Mouse (Mus musculus): Measurements from ENCODE around the gene Psmd10. TPM values are rescaled to one million over a fixed set of nuclear protein-coding genes. Genes with fewer than 3 reads are reported as not detected.

Psmd10 gene
- 42.5 and 47.0 TPM in 2 replicates for polyA plus RNA-seq (2014; fragmentation: Nextera tagmentation; extraction: Ambion mirVana)

- H3K4me3 ChIP-seq (replicated peaks; ENCODE audit: low read depth, low read length) = peak within 1 kb of the TSS; percentile 48
- no peak within 1 kb of the TSS for H3K27ac ChIP-seq (replicated peaks; ENCODE audit: low read depth, low read length)
- no peaks in the 10 kb centered on the region for H3K4me1 ChIP-seq (ENCODE audit: control insufficient read depth, insufficient read depth, low read length)
- H3K4me2 ChIP-seq (ENCODE audit: low read length) = peak within 1 kb of the TSS; percentile 56
- H3K9me3 ChIP-seq (ENCODE audit: control insufficient read depth, low read length) = no peaks in the 10 kb centered on the region
- no peaks in the 10 kb centered on the region for H3K36me3 ChIP-seq (ENCODE audit: control insufficient read depth, insufficient read depth, low read length)
- H3K9ac ChIP-seq (replicated peaks; ENCODE audit: low read length) = peak within 1 kb of the TSS; percentile 42
- WGBS = 20% methylated on average over 23 of the region's 23 CpGs
- H3K27me3 ChIP-seq (ENCODE audit: control insufficient read depth, insufficient read depth, low read length) = no peaks in the 10 kb centered on the region
- DNase-seq (peak; percentile 95), ATAC-seq (ENCODE audit: low FRiP score, low TSS enrichment) (peak; percentile 97)
These were observed at the start of gene Psmd10, which contains the start of gene Atg4a for GRCm38 (mm10) chrX:140956272-140956940. Gene Psmd10 (minus strand): TSS chrX:140956728. Gene Atg4a (plus strand): TSS chrX:140956907.

GRCm38 (mm10) chrX:140998885-140999284 lies 42.4 kb upstream of the Psmd10 start:
- DNase-seq (no peak), ATAC-seq (ENCODE audit: low FRiP score, low TSS enrichment) (0 out of 2 replicates have a peak, but pooled peaks have one; percentile 17)
- H3K4me2 ChIP-seq (ENCODE audit: low read length) = no peak overlapping the region
- no peak overlapping the region for H3K27ac ChIP-seq (replicated peaks; ENCODE audit: low read depth, low read length)
- no peak overlapping the region for H3K4me3 ChIP-seq (replicated peaks; ENCODE audit: low read depth, low read length)
- no peaks in the 10 kb centered on the region; the same call in 1 of the 2 replicates for H3K27me3 ChIP-seq (ENCODE audit: control insufficient read depth, insufficient read depth, low read length)
- no peaks in the 10 kb centered on the region for H3K36me3 ChIP-seq (ENCODE audit: control insufficient read depth, insufficient read depth, low read length)
- H3K9ac ChIP-seq (replicated peaks; ENCODE audit: low read length) = no peak overlapping the region
- H3K4me1 ChIP-seq (ENCODE audit: control insufficient read depth, insufficient read depth, low read length) = no peaks in the 10 kb centered on the region
- no peaks in the 10 kb centered on the region for H3K9me3 ChIP-seq (ENCODE audit: control insufficient read depth, low read length)

- no peaks in the 10 kb centered on the region for H3K9me3 ChIP-seq (ENCODE audit: control insufficient read depth, low read length)
- no peak overlapping the region for H3K27ac ChIP-seq (replicated peaks; ENCODE audit: low read depth, low read length)
- no peak overlapping the region for H3K9ac ChIP-seq (replicated peaks; ENCODE audit: low read length)
- H3K27me3 ChIP-seq (ENCODE audit: control insufficient read depth, insufficient read depth, low read length) = no peaks in the 10 kb centered on the region; the same call in 1 of the 2 replicates
- WGBS = 73% methylated on average over 1 of the region's 1 CpGs
- H3K36me3 ChIP-seq (ENCODE audit: control insufficient read depth, insufficient read depth, low read length) = no peaks in the 10 kb centered on the region
- no peak overlapping the region for H3K4me2 ChIP-seq (ENCODE audit: low read length)
- no peak for DNase-seq
- H3K4me1 ChIP-seq (ENCODE audit: control insufficient read depth, insufficient read depth, low read length) = no peaks in the 10 kb centered on the region
- no peak overlapping the region for H3K4me3 ChIP-seq (replicated peaks; ENCODE audit: low read depth, low read length)
- ATAC-seq (ENCODE audit: low FRiP score, low TSS enrichment) = no peak; the same call in 1 of the 2 replicates
These were observed 41.5 kb upstream of the Psmd10 start for GRCm38 (mm10) chrX:140997912-140998545.

GRCm38 (mm10) chrX:140996909-140997516 lies 40.5 kb upstream of the Psmd10 start:
- H3K4me2 ChIP-seq (ENCODE audit: low read length) = no peak overlapping the region
- H3K9ac ChIP-seq (replicated peaks; ENCODE audit: low read length) = no peak overlapping the region
- ATAC-seq (ENCODE audit: low FRiP score, low TSS enrichment) (peak; percentile 57), DNase-seq (no peak)
- no peak overlapping the region for H3K4me3 ChIP-seq (replicated peaks; ENCODE audit: low read depth, low read length)
- no peaks in the 10 kb centered on the region for H3K9me3 ChIP-seq (ENCODE audit: control insufficient read depth, low read length)
- H3K27ac ChIP-seq (replicated peaks; ENCODE audit: low read depth, low read length) = no peak overlapping the region
- no peaks in the 10 kb centered on the region for H3K4me1 ChIP-seq (ENCODE audit: control insufficient read depth, insufficient read depth, low read length)
- 69% methylated on average over 1 of the region's 1 CpGs for WGBS
- H3K27me3 ChIP-seq (ENCODE audit: control insufficient read depth, insufficient read depth, low read length) = no peaks in the 10 kb centered on the region; the same call in 1 of the 2 replicates
- no peaks in the 10 kb centered on the region for H3K36me3 ChIP-seq (ENCODE audit: control insufficient read depth, insufficient read depth, low read length)

GRCm38 (mm10) chrX:140985256-140985655 lies 28.7 kb upstream of the Psmd10 start:
- H3K4me2 ChIP-seq (ENCODE audit: low read length) = no peak overlapping the region
- H3K9ac ChIP-seq (replicated peaks; ENCODE audit: low read length) = no peak overlapping the region
- 86% methylated on average over 2 of the region's 2 CpGs for WGBS
- H3K4me1 ChIP-seq (ENCODE audit: control insufficient read depth, insufficient read depth, low read length) = no peaks in the 10 kb centered on the region
- no peaks in the 10 kb centered on the region for H3K36me3 ChIP-seq (ENCODE audit: control insufficient read depth, insufficient read depth, low read length)
- H3K4me3 ChIP-seq (replicated peaks; ENCODE audit: low read depth, low read length) = no peak overlapping the region
- no peak for ATAC-seq (ENCODE audit: low FRiP score, low TSS enrichment)
- H3K9me3 ChIP-seq (ENCODE audit: control insufficient read depth, low read length) = no peaks in the 10 kb centered on the region
- H3K27ac ChIP-seq (replicated peaks; ENCODE audit: low read depth, low read length) = no peak overlapping the region
- peaks cover 9% of the 10 kb centered on the region for H3K27me3 ChIP-seq (ENCODE audit: control insufficient read depth, insufficient read depth, low read length)
- no peak for DNase-seq

- H3K27me3 ChIP-seq (ENCODE audit: control insufficient read depth, insufficient read depth, low read length) = peaks cover 4% of the 10 kb centered on the region
- no peaks in the 10 kb centered on the region for H3K36me3 ChIP-seq (ENCODE audit: control insufficient read depth, insufficient read depth, low read length)
- ATAC-seq (ENCODE audit: low FRiP score, low TSS enrichment) (no peak), DNase-seq (no peak)
- H3K9me3 ChIP-seq (ENCODE audit: control insufficient read depth, low read length) = no peaks in the 10 kb centered on the region
- no peak overlapping the region for H3K4me2 ChIP-seq (ENCODE audit: low read length)
- H3K4me1 ChIP-seq (ENCODE audit: control insufficient read depth, insufficient read depth, low read length) = no peaks in the 10 kb centered on the region
- H3K9ac ChIP-seq (replicated peaks; ENCODE audit: low read length) = no peak overlapping the region
- no peak overlapping the region for H3K4me3 ChIP-seq (replicated peaks; ENCODE audit: low read depth, low read length)
- H3K27ac ChIP-seq (replicated peaks; ENCODE audit: low read depth, low read length) = no peak overlapping the region
- 78% methylated on average over 6 of the region's 6 CpGs for WGBS
These were observed 28.3 kb upstream of the Psmd10 start for GRCm38 (mm10) chrX:140984795-140985194.

GRCm38 (mm10) chrX:140983206-140983960 lies 26.9 kb upstream of the Psmd10 start:
- Histone ChIP-seq H3K9me3 (ENCODE audit: control insufficient read depth, low read length) (no peaks in the 10 kb centered on the region), H3K27me3 (ENCODE audit: control insufficient read depth, insufficient read depth, low read length) (no peaks in the 10 kb centered on the region; the same call in 1 of the 2 replicates), H3K4me3 (replicated peaks; ENCODE audit: low read depth, low read length) (no peak overlapping the region), H3K4me2 (ENCODE audit: low read length) (no peak overlapping the region), H3K36me3 (ENCODE audit: control insufficient read depth, insufficient read depth, low read length) (no peaks in the 10 kb centered on the region), H3K4me1 (ENCODE audit: control insufficient read depth, insufficient read depth, low read length) (no peaks in the 10 kb centered on the region), H3K27ac (replicated peaks; ENCODE audit: low read depth, low read length) (no peak overlapping the region), H3K9ac (replicated peaks; ENCODE audit: low read length) (no peak overlapping the region)
- WGBS = 71% methylated on average over 6 of the region's 6 CpGs
- DNase-seq (no peak), ATAC-seq (ENCODE audit: low FRiP score, low TSS enrichment) (no peak)

GRCm38 (mm10) chrX:140980163-140980562 lies 23.6 kb upstream of the Psmd10 start:
- Histone ChIP-seq H3K9me3 (ENCODE audit: control insufficient read depth, low read length) (no peaks in the 10 kb centered on the region), H3K4me2 (ENCODE audit: low read length) (no peak overlapping the region), H3K27me3 (ENCODE audit: control insufficient read depth, insufficient read depth, low read length) (no peaks in the 10 kb centered on the region; the same call in 1 of the 2 replicates), H3K9ac (replicated peaks; ENCODE audit: low read length) (no peak overlapping the region), H3K4me1 (ENCODE audit: control insufficient read depth, insufficient read depth, low read length) (no peaks in the 10 kb centered on the region), H3K4me3 (replicated peaks; ENCODE audit: low read depth, low read length) (no peak overlapping the region), H3K36me3 (ENCODE audit: control insufficient read depth, insufficient read depth, low read length) (no peaks in the 10 kb centered on the region), H3K27ac (replicated peaks; ENCODE audit: low read depth, low read length) (no peak overlapping the region)
- ATAC-seq (ENCODE audit: low FRiP score, low TSS enrichment) (no peak), DNase-seq (no peak)
- WGBS = 82% methylated on average over 4 of the region's 4 CpGs
